Mouse (Mus musculus) retina, postnatal 1 day (tissue): ENCODE data around the gene Ppm1g.
"Not testable (repeated sequence)": the region's sequence is repeated elsewhere in the genome, so short reads cannot be mapped to it uniquely, and the experiment has no call there.

Source experiments
- DNase-seq: peaks from one replicate; pipeline ENCODE4 v3.0.0-alpha.2; 2012

The Ppm1g gene

GRCm38 (mm10) chr5:31218294-31218693 is 2.2 kb downstream of the Ppm1g start:
- peak; percentile 8 for DNase-seq

GRCm38 (mm10) chr5:31216554-31216953 is 3.9 kb downstream of the Ppm1g start:
- not testable (repeated sequence) for DNase-seq

GRCm38 (mm10) chr5:31204421-31204820 is 16.1 kb downstream of the Ppm1g start:
- no peak for DNase-seq

- DNase-seq: no peak
Measured at GRCm38 (mm10) chr5:31203866-31204265, 16.6 kb downstream of the Ppm1g start.

- DNase-seq: no peak
Measured at GRCm38 (mm10) chr5:31202933-31203332, 17.6 kb downstream of the Ppm1g start.

GRCm38 (mm10) chr5:31201742-31202590 is 18.5 kb downstream of the Ppm1g start, which contains the start of gene Zfp513:
Gene Zfp513, minus strand, starts transcription at chr5:31202303.
- DNase-seq: peak; percentile 99

GRCm38 (mm10) chr5:31201042-31201741 is 19.3 kb downstream of the Ppm1g start:
- no peak for DNase-seq

- DNase-seq: no peak
Measured at GRCm38 (mm10) chr5:31200327-31200768, 20.1 kb downstream of the Ppm1g start.

- peak; percentile 40 for DNase-seq
Measured at GRCm38 (mm10) chr5:31199893-31200292, 20.6 kb downstream of the Ppm1g start.

- DNase-seq: no peak
Measured at GRCm38 (mm10) chr5:31199321-31199892, 21.1 kb downstream of the Ppm1g start.

- no peak for DNase-seq
Measured at GRCm38 (mm10) chr5:31198616-31199320, 21.7 kb downstream of the Ppm1g start.

- no peak for DNase-seq
Measured at GRCm38 (mm10) chr5:31198170-31198569, 22.3 kb downstream of the Ppm1g start.

- no peak for DNase-seq
Measured at GRCm38 (mm10) chr5:31197072-31197471, 23.4 kb downstream of the Ppm1g start.

GRCm38 (mm10) chr5:31196207-31196606 is 24.3 kb downstream of the Ppm1g start:
- no peak for DNase-seq

GRCm38 (mm10) chr5:31195671-31196070 is 24.8 kb downstream of the Ppm1g start:
- DNase-seq: no peak

GRCm38 (mm10) chr5:31194486-31195485 is 25.7 kb downstream of the Ppm1g start:
- no peak for DNase-seq

- no peak for DNase-seq
Measured at GRCm38 (mm10) chr5:31193631-31194281, 26.7 kb downstream of the Ppm1g start.

GRCm38 (mm10) chr5:31192939-31193630 is 27.4 kb downstream of the Ppm1g start, which contains the start of the genes Snx17 and Eif2b4:
Gene Snx17, plus strand, starts transcription at chr5:31193227.
Gene Eif2b4, minus strand, starts transcription at chr5:31193430.
- peak; percentile 99 for DNase-seq

- no peak for DNase-seq
Measured at GRCm38 (mm10) chr5:31192045-31192938, 28.2 kb downstream of the Ppm1g start.
